Mouse (Mus musculus): ENCODE measurements at regions not wholly inside any gene's neighbourhood (a gene's known extent, or its start where the extent isn't known, plus 50 kb on each side); places are given as distances from the start of the nearest gene placed in this dataset.

- no peak for DNase-seq
Observed at GRCm38 (mm10) chr2:105528535-105528934, 129.4 kb upstream of the Rcn1 start.

GRCm38 (mm10) chr2:105544099-105544498 lies 124.6 kb upstream of the Pax6 start:
- no peak for DNase-seq

GRCm38 (mm10) chr2:105552092-105552491 lies 116.6 kb upstream of the Pax6 start:
- no peak for DNase-seq

GRCm38 (mm10) chr2:105586782-105587181 lies 81.9 kb upstream of the Pax6 start:
- no peak for DNase-seq

- DNase-seq = no peak
Observed at GRCm38 (mm10) chr2:105594131-105594530, 74.6 kb upstream of the Pax6 start.

GRCm38 (mm10) chr2:105604553-105605116 lies 64.1 kb upstream of the Pax6 start:
- DNase-seq = peak; percentile 19

GRCm38 (mm10) chr2:105607969-105608538 lies 60.6 kb upstream of the Pax6 start:
- DNase-seq = no peak

GRCm38 (mm10) chr2:105608756-105609155 lies 59.9 kb upstream of the Pax6 start:
- DNase-seq = no peak

- DNase-seq = no peak
Observed at GRCm38 (mm10) chr2:105611014-105611413, 57.7 kb upstream of the Pax6 start.

- no peak for DNase-seq
Observed at GRCm38 (mm10) chr2:105611651-105612050, 57.0 kb upstream of the Pax6 start.

- no peak for DNase-seq
Observed at GRCm38 (mm10) chr2:105612051-105612664, 56.5 kb upstream of the Pax6 start.

- DNase-seq = no peak
Observed at GRCm38 (mm10) chr2:105612706-105613105, 56.0 kb upstream of the Pax6 start.

GRCm38 (mm10) chr2:105613243-105613642 lies 55.5 kb upstream of the Pax6 start:
- DNase-seq = no peak

- DNase-seq = peak; percentile 61
Observed at GRCm38 (mm10) chr2:105615891-105616733, 52.6 kb upstream of the Pax6 start.
